Mouse (Mus musculus) CH12.LX (cell line): ENCODE results near the gene Gon7. TPM values are rescaled to one million over a fixed set of nuclear protein-coding genes. Genes with fewer than 3 reads are reported as not detected.

Source experiments
- DNase-seq: peaks from one replicate; pipeline ENCODE4 v3.0.0-alpha.2; 2013; ENCODE audit errors: extremely low read depth
- H3K27ac ChIP-seq: 2 replicates; pipeline ENCODE4 v1.5.1; 2012; ENCODE audit warnings: low read depth, mild to moderate bottlenecking, control low read depth, moderate library complexity; ENCODE audit not compliant: insufficient read depth
- H3K27me3 ChIP-seq: replicated peaks from 2 replicates; pipeline ENCODE3; 2012; ENCODE audit warnings: inconsistent platforms
- H3K36me3 ChIP-seq, 2 experiments: replicated peaks in 1 of 2; 2 replicates each; pipeline versions ENCODE3 to v1.6.1; 2012; ENCODE audit warnings: inconsistent platforms in 1 of 2, low read length in 1 of 2, mild to moderate bottlenecking in 1 of 2, mixed read lengths in 1 of 2, moderate library complexity in 1 of 2; ENCODE audit not compliant: control insufficient read depth in 1 of 2, insufficient read depth in 1 of 2
- H3K4me1 ChIP-seq, 2 experiments: 2 replicates each; pipeline ENCODE4 v1.6.1; 2012; ENCODE audit warnings: inconsistent platforms in 1 of 2, moderate library complexity in 1 of 2; ENCODE audit not compliant: insufficient read depth in 2 of 2, control insufficient read depth in 1 of 2
- H3K4me2 ChIP-seq: 2 replicates; pipeline ENCODE4 v1.6.1; 2012; ENCODE audit warnings: low read depth, mild to moderate bottlenecking, control low read depth; ENCODE audit not compliant: poor library complexity, insufficient read depth, severe bottlenecking
- H3K4me3 ChIP-seq, 3 experiments: fragments of 150-350 bp in 1 of 3; sonication (generic) in 1 of 3; replicated peaks in 1 of 3; 2 replicates each; pipeline versions ENCODE3 to v1.5.1; 2011 to 2012; ENCODE audit warnings: low read depth in 2 of 3, low read length in 2 of 3, mild to moderate bottlenecking in 2 of 3, moderate library complexity in 2 of 3, control low read depth in 1 of 3, improper control_type of control experiment in 1 of 3, inconsistent platforms in 1 of 3, mixed read lengths in 1 of 3; ENCODE audit not compliant: poor library complexity in 1 of 3
- H3K79me2 ChIP-seq: replicated peaks from 2 replicates; pipeline ENCODE4 v1.6.1; 2012; ENCODE audit warnings: mild to moderate bottlenecking, moderate library complexity; ENCODE audit not compliant: control insufficient read depth, poor library complexity, insufficient read depth, severe bottlenecking; ENCODE audit errors: extremely low read depth
- H3K9ac ChIP-seq: 2 replicates; pipeline ENCODE4 v1.6.1; 2012; ENCODE audit warnings: low read depth, mild to moderate bottlenecking, control low read depth, moderate library complexity; ENCODE audit not compliant: insufficient read depth
- H3K9me3 ChIP-seq: replicated peaks from 2 replicates; pipeline ENCODE3; 2012; ENCODE audit warnings: low read length, inconsistent platforms, mixed read lengths
- BHLHE40 ChIP-seq: IDR thresholded peaks from 2 replicates; pipeline ENCODE4 v1.6.1; 2011; ENCODE audit warnings: mild to moderate bottlenecking, low read depth, low read length, improper control_type of control experiment
- CHD1 ChIP-seq: IDR thresholded peaks from 2 replicates; pipeline ENCODE4 v1.6.1; 2012; ENCODE audit warnings: low read depth, low read length, improper control_type of control experiment, inconsistent platforms
- CHD2 ChIP-seq: IDR thresholded peaks from 2 replicates; pipeline ENCODE4 v1.6.1; 2011; ENCODE audit warnings: low read length, improper control_type of control experiment
- CTCF ChIP-seq, 2 experiments: IDR thresholded peaks in 1 of 2; conservative IDR thresholded peaks in 1 of 2; 2 replicates each; pipeline ENCODE4 v1.5.1; 2011 to 2012; ENCODE audit warnings: low read depth in 2 of 2, low read length in 2 of 2, improper control_type of control experiment in 1 of 2, inconsistent platforms in 1 of 2, mild to moderate bottlenecking in 1 of 2, moderate library complexity in 1 of 2
- EP300 ChIP-seq: IDR thresholded peaks from 2 replicates; pipeline ENCODE4 v1.6.1; 2011; ENCODE audit warnings: low read length, improper control_type of control experiment
- ETS1 ChIP-seq: conservative IDR thresholded peaks from 2 replicates; pipeline ENCODE4 v1.6.1; 2012; ENCODE audit warnings: low read depth, mild to moderate bottlenecking, inconsistent platforms, low read length, improper control_type of control experiment, moderate library complexity
- IRF4 ChIP-seq: IDR thresholded peaks from 2 replicates; pipeline ENCODE4 v1.6.1; 2014; ENCODE audit warnings: low read depth, mild to moderate bottlenecking, inconsistent platforms, low read length, improper control_type of control experiment
- JUN ChIP-seq: IDR thresholded peaks from 2 replicates; pipeline ENCODE4 v1.6.1; 2011; ENCODE audit warnings: low read depth, mild to moderate bottlenecking, low read length, improper control_type of control experiment, moderate library complexity; ENCODE audit not compliant: insufficient read depth
- KAT2A ChIP-seq: IDR thresholded peaks from 2 replicates; pipeline ENCODE4 v1.6.1; 2012; ENCODE audit warnings: low read length, improper control_type of control experiment, inconsistent platforms; ENCODE audit not compliant: insufficient replicate concordance
- MAZ ChIP-seq: IDR thresholded peaks from 2 replicates; pipeline ENCODE4 v1.6.1; 2012; ENCODE audit warnings: low read depth, mild to moderate bottlenecking, inconsistent platforms, low read length, improper control_type of control experiment, moderate library complexity
- MYC ChIP-seq: IDR thresholded peaks from 2 replicates; pipeline ENCODE4 v1.6.1; 2011; ENCODE audit warnings: low read depth, mild to moderate bottlenecking, improper control_type of control experiment, low read length
- PAX5 ChIP-seq: IDR thresholded peaks from 2 replicates; pipeline ENCODE4 v1.6.1; 2012; ENCODE audit warnings: low read length, inconsistent platforms, mixed read lengths
- RAD21 ChIP-seq: IDR thresholded peaks from 2 replicates; pipeline ENCODE4 v1.6.1; 2011; ENCODE audit warnings: low read depth, mild to moderate bottlenecking, low read length, improper control_type of control experiment, moderate library complexity
- SIN3A ChIP-seq: IDR thresholded peaks from 2 replicates; pipeline ENCODE4 v1.6.1; 2012; ENCODE audit warnings: low read length, improper control_type of control experiment, inconsistent platforms
- SMC3 ChIP-seq: IDR thresholded peaks from 2 replicates; pipeline ENCODE4 v1.6.1; 2011; ENCODE audit warnings: low read depth, low read length, improper control_type of control experiment
- TBP ChIP-seq: conservative IDR thresholded peaks from 2 replicates; pipeline ENCODE4 v1.6.1; 2011; ENCODE audit warnings: low read depth, low read length, improper control_type of control experiment
- UBTF ChIP-seq: IDR thresholded peaks from 2 replicates; pipeline ENCODE4 v1.6.1; 2012; ENCODE audit warnings: low read depth, mild to moderate bottlenecking, inconsistent platforms, low read length, improper control_type of control experiment, moderate library complexity
- USF1 ChIP-seq: IDR thresholded peaks from 2 replicates; pipeline ENCODE4 v1.6.1; 2014; ENCODE audit warnings: low read depth, mild to moderate bottlenecking, inconsistent platforms, low read length, improper control_type of control experiment
- USF2 ChIP-seq: conservative IDR thresholded peaks from 2 replicates; pipeline ENCODE4 v1.6.1; 2011; ENCODE audit warnings: low read depth, low read length, improper control_type of control experiment
- ZC3H11A ChIP-seq: IDR thresholded peaks from 2 replicates; pipeline ENCODE4 v1.6.1; 2012; ENCODE audit warnings: low read depth, mild to moderate bottlenecking, inconsistent platforms, low read length, improper control_type of control experiment
- ZNF384 ChIP-seq: IDR thresholded peaks from 2 replicates; pipeline ENCODE4 v1.6.1; 2012; ENCODE audit warnings: low read depth, low read length, improper control_type of control experiment, inconsistent platforms
- dilution Hi-C: fragments of 300-500 bp; cut with MboI; formaldehyde crosslinking; loops from 2 replicates; pipeline ENCODE4 v1.14.3; 2020; ENCODE audit warnings: low sequenced_read_pairs; ENCODE audit not compliant: extremely low pct_unique_long_range_greater_than_20kb, extremely low pct_ligation_motif_present
- in situ Hi-C: fragments of 300-500 bp; cut with MboI; formaldehyde crosslinking; loops from 3 replicates; pipeline ENCODE4 v1.14.3; 2019; ENCODE audit warnings: low sequenced_read_pairs, low pct_ligation_motif_present, low pct_unique_long_range_greater_than_20kb, mixed read lengths
- polyA plus RNA-seq: library from polyadenylated mRNA; unstranded; fragments of >175 nt; gene quantifications from 2 replicates; pipeline ENCODE4 v1.2.1, GENCODE M21; 2012; ENCODE audit warnings: low read depth; ENCODE audit not compliant: insufficient read length
- total RNA-seq, 2 experiments: library from RNA; depleted of rRNA; stranded (reverse); fragments of 300-350 nt in 1 of 2; fragments of >200 nt in 1 of 2; gene quantifications; 2 replicates each; pipeline ENCODE4 v1.2.3; 2012 to 2014

Gene Gon7
- total and polyA plus RNA-seq, 3 experiments, result 20.9 to 30.0 (median 21.1) TPM

DNA sequence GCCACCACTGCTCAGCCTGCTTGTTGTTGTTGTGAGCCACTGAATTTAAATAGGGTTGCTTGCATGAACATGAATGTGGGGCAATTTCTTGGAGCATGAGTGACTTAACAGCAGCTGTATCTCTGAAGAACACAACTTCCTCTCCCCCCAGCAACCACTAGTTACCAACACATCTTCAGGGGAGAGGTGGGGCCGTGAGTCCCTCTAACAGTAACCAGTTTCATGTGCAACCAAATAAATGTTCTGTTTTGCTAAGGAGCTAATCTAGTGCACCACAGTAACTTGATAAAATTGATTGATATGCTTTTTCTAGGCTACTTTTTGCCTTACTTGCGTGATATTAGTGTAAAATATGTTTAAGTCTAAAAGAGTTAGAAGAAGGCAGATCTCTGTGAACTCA, 41.9 kb upstream of the Gon7 start:
- Histone ChIP-seq H3K4me2 (no peak overlapping the region), H3K79me2 (no peaks in the 10 kb centered on the region), H3K27me3 (no peaks in the 10 kb centered on the region), H3K36me3 (peaks cover 0 to 29% of the 10 kb centered on the region in 2 experiments), H3K9me3 (no peaks in the 10 kb centered on the region), H3K4me3 (no peak overlapping the region), H3K27ac (no peak overlapping the region), H3K9ac (no peak overlapping the region), H3K4me1 (no peaks in the 10 kb centered on the region)
- in situ Hi-C loops, result no loop called here
- DNase-seq, result no peak
- TF ChIP-seq SMC3, result no peak
- no peak for TF ChIP-seq MAZ
- no peak for TF ChIP-seq EP300
- no peak for TF ChIP-seq IRF4
- no peak for TF ChIP-seq UBTF
- TF ChIP-seq CHD1, result no peak
- TF ChIP-seq SIN3A, result no peak
- TF ChIP-seq TBP, result no peak
- TF ChIP-seq PAX5, result no peak
- no peak for TF ChIP-seq JUN
- no peak for TF ChIP-seq ZC3H11A
- dilution Hi-C loops, result no loop called here

DNA sequence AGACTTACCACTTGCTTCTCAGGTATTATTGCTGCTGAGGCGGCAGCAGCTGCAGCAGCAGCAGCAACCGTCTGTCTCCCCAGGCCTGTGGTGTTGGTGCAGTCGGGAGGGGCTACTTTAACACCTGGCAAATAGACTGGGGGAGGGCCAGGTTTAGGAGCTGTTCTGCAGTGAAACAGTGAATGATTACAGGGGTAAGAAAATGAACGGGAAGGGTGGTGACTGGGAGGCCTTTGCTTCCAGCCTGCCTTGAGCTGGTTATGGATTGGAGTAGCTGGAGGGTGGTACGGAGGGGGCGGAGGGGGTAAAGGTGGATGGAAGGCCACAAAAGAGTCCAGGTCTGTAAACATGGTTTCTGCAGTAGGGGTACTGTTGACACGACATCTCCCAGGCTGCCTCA, 30.3 kb upstream of the Gon7 start:
- H3K4me1 ChIP-seq, result peaks cover 0 to 16% of the 10 kb centered on the region in 2 experiments; a peak in 2 of 4 replicates
- dilution Hi-C loops (no loop called here), in situ Hi-C loops (no loop called here)
- peaks cover 29 to 75% of the 10 kb centered on the region in 2 experiments for H3K36me3 ChIP-seq
- no peak overlapping the region for H3K4me2 ChIP-seq
- H3K27me3 ChIP-seq, result no peaks in the 10 kb centered on the region
- no peak for TF ChIP-seq CHD1
- no peak for TF ChIP-seq BHLHE40
- no peak for TF ChIP-seq TBP
- TF ChIP-seq CTCF (conservative IDR thresholded peaks at IDR 0.05 in 1 of 2, IDR thresholded peaks at IDR 0.05 in 1 of 2; ENCODE audit: low read depth in 2 of 2, low read length in 2 of 2), result no peak
- TF ChIP-seq KAT2A, result no peak
- no peak for TF ChIP-seq ZNF384
- no peak for TF ChIP-seq MAZ
- TF ChIP-seq ETS1, result no peak
- no peak for TF ChIP-seq RAD21
- TF ChIP-seq UBTF, result no peak
- no peak for TF ChIP-seq USF2
- TF ChIP-seq SIN3A, result no peak
- TF ChIP-seq USF1, result no peak
- no peak for TF ChIP-seq EP300
- TF ChIP-seq MYC, result no peak
- no peak for TF ChIP-seq CHD2
- TF ChIP-seq JUN, result no peak
- DNase-seq, result no peak
- no peak overlapping the region for H3K4me3 ChIP-seq
- no peak overlapping the region for H3K27ac ChIP-seq
- H3K9ac ChIP-seq, result no peak overlapping the region
- H3K79me2 ChIP-seq, result no peaks in the 10 kb centered on the region
- no peaks in the 10 kb centered on the region for H3K9me3 ChIP-seq
